Mouse (Mus musculus): Measurements from ENCODE around the gene Ogg1.
"Not testable (repeated sequence)": the region's sequence is repeated elsewhere in the genome, so short reads cannot be mapped to it uniquely, and the experiment has no call there.

The Ogg1 gene

GRCm38 (mm10) chr6:113331721-113332120 lies 4.9 kb downstream of the Ogg1 start:
- no peak for DNase-seq (ENCODE audit: low read depth in 1 of 2, low spot score in 2 of 2)

DNA sequence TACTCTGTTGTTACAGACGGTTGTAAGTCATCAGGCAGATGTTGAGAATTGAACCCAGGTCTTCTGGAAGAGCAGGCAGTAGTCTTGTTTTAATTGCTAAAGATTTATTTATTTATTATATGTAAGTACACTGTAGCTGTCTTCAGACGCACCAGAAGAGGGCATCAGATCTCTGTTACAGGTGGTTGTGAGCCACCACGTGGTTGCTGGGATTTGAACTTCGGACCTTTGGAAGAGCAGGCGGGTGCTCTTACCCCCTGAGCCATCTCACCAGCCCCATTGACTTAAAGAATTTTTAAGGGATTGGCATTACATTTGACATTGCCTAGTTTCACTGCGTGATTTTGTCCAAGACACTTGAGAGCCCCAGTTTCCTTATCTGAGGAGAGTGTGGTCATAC lies 6.0 kb downstream of the Ogg1 start:
- DNase-seq (ENCODE audit: low read depth in 1 of 2, low spot score in 2 of 2), result not testable (repeated sequence)

GRCm38 (mm10) chr6:113333137-113333950 lies 6.6 kb downstream of the Ogg1 start:
- DNase-seq (ENCODE audit: low read depth in 1 of 2, low spot score in 2 of 2), result no peak

DNA sequence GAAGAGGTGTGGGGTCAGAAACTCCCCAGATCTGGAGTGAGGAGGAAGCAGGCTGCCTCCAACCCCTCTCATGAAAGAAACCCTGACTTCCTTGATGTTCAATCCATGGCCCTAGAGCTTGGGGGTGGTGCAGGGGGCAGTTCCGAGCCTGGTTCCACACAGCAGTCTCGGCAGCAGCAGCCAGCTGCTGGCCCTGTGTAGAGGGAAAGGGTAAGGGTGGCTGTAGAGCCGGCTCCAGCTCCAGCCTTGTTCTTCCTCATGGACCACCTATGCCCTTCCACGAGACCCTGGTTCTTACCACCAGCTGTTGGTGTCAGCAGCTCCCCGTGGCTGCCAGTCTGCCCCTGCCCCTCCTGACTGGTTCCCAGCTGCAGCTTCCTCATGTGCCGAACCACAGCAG lies 7.4 kb downstream of the Ogg1 start:
- no peak for DNase-seq (ENCODE audit: low read depth in 1 of 2, low spot score in 2 of 2)

GRCm38 (mm10) chr6:113336852-113337620 lies 10.3 kb downstream of the Ogg1 start:
- no peak for DNase-seq (ENCODE audit: low read depth in 1 of 2, low spot score in 2 of 2)

DNA sequence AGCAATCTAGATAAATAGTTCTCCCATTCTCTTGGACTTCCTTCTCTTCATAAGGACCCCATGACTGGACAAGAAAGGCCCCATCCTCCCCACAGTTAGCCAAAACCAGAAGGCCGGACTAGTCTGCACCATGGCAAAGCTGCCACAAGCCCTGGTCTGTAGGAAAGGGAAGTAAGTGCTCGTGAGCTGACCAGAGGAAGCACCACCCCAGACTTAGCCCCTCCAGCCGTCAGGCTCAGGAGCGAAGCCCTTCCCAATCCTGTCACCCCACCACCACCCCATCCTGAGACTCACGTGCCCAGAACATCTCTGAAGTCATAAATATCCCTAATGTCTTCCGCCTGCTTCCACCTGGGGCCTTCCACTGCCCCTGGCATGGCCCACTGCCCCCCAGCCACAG lies 14.8 kb downstream of the Ogg1 start:
- DNase-seq (ENCODE audit: low read depth in 1 of 2, low spot score in 2 of 2), result peak in 1 of 2 experiments; percentile 36

DNA sequence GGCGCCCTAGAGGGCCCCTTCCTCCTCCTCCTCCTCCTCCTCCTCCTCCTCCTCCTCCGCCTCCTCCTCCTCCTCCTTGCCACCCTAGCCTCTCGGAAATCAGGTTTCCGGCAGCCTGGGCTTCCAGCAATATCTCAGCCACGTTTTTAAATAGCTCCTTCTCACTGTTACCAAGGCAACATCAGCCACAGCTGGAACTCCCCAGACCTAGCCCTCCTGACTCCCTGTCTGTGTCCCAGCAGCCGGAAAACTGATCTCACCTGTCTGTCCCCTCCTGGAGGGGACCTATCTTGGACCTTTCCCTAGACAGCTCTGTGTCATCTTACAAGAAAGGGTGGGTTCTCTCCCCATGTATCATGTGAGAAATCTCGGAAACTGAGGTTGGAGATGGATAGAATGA lies 15.5 kb downstream of the Ogg1 start:
- DNase-seq (ENCODE audit: low read depth in 1 of 2, low spot score in 2 of 2), result no peak

DNA sequence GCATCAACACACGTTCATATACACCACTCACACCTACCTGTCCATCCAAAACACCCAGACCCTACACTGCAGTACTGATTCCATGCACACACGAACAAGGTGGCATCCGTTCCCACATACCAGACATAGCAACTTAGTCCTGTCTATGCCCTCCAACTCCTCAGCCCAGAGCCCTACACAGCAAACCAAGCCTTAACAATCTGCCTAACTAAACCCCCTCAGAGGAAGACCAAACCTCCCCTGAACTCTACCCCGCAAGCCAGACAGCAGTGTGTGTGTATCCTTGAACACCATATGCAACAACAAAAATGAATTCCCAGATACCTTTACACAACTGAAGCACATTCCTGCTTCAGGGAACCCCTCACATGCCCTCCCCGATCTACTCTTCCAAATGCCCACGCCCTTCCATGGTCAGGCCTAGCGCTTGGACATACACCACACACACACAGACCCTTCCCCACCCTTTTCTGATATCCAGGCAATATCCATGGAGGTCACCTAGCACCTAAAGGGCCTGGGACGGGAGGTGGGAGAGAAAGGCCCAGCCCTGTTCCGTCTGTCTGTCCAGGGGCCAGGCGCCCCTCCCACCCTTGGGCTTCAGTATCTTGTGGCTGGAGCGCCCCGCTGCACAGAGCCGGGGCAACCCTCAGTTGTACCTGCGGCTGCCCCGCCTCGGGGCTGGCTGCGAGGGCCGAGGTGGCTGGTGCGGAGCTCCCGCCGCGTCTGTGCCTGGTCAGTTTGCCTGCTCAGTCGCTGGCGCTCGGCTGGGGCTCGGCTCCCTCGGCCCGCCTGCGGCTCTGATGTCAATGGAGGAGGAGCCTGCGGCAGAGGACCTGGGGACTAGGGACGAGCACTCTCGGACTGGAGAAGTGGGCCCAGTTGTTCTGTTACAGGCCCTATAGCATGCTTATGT lies 16.7 kb downstream of the Ogg1 start, which contains the start of gene Camk1:
Gene Camk1 (minus strand): TSS at position 808 of the 916 bp plus-strand sequence.
- peak in 1 of 2 experiments; percentile 54 for DNase-seq (ENCODE audit: low read depth in 1 of 2, low spot score in 2 of 2)

GRCm38 (mm10) chr6:113344321-113344720 lies 17.5 kb downstream of the Ogg1 start:
- no peak for DNase-seq (ENCODE audit: low read depth in 1 of 2, low spot score in 2 of 2)

DNA sequence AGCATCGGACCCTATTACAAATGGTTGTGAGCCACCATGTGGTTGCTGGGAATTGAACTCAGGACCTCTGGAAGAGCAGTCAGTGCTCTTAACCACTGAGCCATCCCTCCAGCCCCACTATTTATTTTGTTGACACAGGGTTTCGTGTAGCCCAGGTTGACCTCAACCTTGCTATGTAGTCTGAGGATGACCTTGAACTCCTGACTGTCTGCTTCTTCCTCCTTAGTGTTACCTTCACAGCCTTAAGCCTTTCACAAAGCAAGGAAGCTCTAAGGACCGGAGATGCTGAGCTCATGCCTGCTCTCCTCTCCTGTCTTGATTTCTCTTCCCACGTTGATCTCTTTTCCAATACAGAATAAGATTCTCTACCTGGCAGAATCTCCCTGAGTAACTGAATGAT lies 20.1 kb downstream of the Ogg1 start:
- DNase-seq (ENCODE audit: low read depth in 1 of 2, low spot score in 2 of 2), result no peak

- DNase-seq (ENCODE audit: low read depth in 1 of 2, low spot score in 2 of 2), result no peak
These were observed 23.8 kb downstream of the Ogg1 start for GRCm38 (mm10) chr6:113350538-113350937.

DNA sequence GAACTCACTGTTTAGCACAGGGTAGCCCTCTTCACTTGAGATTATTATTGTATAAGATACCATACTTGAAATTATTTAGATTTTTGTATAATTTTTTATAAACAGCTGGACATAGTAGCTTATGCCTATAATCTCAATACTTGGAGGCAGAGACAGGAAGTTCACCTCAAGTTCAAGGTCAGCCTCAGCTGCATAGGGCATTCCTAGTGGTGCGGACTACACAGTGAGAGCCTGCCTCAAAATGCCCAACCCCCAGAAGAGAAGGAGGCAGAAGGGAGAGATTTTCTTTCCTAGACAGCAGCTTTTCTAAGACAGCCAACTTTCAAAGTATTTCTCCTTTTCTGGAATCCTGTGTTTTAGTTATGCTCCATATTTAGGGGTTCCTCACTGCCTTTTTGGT lies 24.4 kb downstream of the Ogg1 start:
- no peak for DNase-seq (ENCODE audit: low read depth in 1 of 2, low spot score in 2 of 2)

DNA sequence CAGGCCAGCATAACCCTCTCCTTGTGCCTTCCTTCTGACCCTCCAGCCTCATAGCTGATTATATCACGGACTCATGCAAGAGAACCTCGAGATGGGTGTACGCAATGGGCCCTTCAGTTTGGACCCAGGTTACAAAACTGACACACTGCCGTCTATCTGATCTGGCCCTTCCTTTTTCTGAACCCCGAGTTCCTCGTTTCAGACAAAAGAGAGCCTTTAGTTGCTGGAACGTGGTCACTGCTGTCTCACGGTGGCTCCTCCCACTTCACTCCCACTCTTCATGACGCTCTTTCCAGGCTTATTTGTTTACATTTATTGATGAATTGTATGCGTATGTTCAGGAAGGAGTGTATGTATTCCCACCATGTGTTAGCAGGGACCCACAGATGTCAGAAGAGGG lies 24.9 kb downstream of the Ogg1 start:
- peak in 1 of 2 experiments; percentile 13 for DNase-seq (ENCODE audit: low read depth in 1 of 2, low spot score in 2 of 2)

DNA sequence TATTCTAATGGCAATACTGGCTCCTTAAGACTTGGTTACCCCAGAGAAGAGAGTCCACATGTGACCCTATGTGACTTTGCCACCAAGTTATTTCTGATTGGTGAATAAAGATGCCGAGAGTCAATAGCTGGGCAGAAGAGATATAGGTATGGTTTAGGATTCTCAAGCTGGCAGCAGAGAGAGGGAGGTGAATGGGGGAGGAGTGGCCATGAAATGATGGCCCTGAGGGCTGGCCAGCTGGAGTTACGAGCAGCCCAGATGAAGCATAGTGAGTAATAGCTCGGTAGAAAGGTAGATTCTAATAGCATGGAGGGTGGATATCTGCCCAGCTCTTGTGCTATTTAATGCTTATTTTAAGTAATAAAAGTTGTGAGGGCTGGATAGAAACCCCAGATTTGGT lies 26.0 kb downstream of the Ogg1 start:
- DNase-seq (ENCODE audit: low read depth in 1 of 2, low spot score in 2 of 2), result no peak

DNA sequence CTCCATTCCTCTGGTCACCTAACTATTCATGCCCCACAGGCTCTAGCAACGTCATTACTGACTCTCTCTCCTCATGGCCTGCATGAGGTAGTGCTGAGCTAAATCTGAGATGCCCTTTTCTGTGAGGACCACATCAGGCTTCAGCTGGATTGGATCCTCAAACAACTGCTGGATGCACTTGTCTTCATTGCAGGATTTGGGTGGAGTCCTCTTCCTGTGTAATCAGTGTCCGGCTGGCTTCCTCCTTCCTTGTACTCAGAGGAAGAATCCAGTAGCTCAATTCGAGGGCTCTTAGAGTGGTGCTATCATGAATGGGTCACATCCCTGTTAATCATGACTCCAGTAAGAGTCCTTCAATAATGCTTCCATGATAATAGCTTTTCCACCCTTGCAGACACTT lies 26.9 kb downstream of the Ogg1 start:
- no peak for DNase-seq (ENCODE audit: low read depth in 1 of 2, low spot score in 2 of 2)

DNA sequence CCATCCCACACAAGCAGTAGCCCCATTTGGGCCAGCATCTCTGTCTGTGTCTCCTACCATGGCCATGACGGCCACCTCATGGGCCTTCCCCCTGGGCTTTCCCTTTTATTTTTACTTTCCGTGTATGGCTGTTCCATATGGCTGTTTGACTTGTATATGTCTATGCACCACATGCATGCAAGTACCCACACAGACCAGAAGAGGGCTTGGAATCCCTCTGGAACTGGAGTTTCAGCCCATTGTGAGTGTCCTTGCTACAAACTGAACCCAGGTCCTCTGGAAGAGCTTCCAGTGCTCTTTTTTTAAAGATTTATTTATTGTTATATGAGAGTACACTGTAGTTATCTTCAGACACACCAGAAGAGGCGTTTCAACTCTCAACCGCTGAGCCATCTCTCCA lies 34.7 kb downstream of the Ogg1 start:
- no peak for DNase-seq (ENCODE audit: low read depth in 1 of 2, low spot score in 2 of 2)

DNA sequence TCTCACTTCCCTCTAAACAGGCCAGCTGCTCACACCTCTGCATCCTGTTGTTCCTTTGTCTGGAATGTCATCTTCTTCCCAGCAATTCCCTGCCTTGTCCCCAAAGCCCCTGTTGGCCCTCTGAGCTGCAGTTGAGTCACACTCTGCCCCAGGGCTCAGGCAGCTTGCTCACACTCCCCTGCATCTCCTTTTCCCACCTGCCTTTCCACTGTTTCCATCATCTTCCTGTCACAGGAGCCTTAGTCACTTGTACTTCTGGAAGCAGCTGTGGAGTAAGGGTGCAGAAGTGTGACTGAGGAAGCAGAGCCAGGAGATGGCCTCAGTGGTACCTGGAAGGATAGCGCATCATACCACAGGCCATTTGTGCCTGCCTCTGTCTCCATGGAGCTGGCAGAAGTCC lies 35.5 kb downstream of the Ogg1 start:
- no peak for DNase-seq (ENCODE audit: low read depth in 1 of 2, low spot score in 2 of 2)

DNA sequence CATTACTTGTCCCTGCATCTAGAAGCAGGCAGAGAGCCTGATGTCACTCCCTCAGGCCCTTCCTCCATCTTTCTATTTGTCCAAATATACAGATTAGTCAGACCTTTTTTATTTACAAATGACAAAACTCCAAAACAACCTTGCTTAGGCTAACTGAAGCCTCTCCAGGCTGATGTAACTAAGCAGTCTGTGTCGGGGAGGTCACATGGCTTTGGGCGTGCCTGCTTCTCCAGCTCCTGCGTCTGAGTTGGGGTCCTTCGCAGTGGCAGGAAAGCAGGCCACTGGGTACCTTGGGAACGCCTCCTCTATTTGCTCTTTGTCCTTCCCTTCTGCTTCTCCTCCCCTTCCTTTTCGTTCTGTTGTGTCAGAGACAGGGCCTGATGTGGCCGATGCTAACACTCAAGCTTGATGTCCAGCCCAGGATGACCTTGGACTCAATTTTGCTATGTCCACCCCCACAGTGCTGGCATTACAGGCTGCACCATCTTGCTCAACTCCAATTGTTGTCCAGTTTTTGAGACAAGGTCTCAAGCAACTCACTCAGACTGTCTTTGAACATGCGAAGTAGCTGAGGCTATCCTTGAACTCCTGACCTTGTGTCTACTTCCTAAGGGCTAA lies 37.9 kb downstream of the Ogg1 start:
- DNase-seq (ENCODE audit: low read depth in 1 of 2, low spot score in 2 of 2), result no peak

GRCm38 (mm10) chr6:113366639-113367038 lies 39.9 kb downstream of the Ogg1 start:
- no peak for DNase-seq (ENCODE audit: low read depth in 1 of 2, low spot score in 2 of 2)

DNA sequence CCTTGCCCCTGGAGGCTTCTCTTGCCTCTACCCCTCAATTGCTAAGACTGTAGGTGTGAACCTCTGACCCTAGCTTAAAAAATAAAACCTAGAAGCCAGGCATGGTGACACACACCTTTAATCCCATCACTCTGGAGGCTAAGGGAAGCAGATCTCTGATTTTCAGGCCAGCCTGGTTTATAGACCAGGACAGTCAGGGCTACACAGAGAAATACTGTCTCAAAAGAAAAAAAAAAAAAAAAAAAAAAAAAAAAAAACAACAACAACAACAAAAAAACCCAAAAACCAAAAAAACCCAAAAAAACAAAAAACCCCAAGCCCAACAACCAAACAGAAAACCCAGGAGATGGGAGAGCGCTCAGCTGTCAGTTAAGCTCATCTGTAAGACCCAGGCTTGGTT lies 40.8 kb downstream of the Ogg1 start:
- no peak for DNase-seq (ENCODE audit: low read depth in 1 of 2, low spot score in 2 of 2)

- DNase-seq (ENCODE audit: low read depth in 1 of 2, low spot score in 2 of 2), result no peak
These were observed 41.4 kb downstream of the Ogg1 start for GRCm38 (mm10) chr6:113368124-113368523.
